Mouse (Mus musculus) NIH3T3 (cell line): ENCODE measurements at regions not wholly inside any gene's neighbourhood (a gene's known extent, or its start where the extent isn't known, plus 50 kb on each side); places are given as distances from the start of the nearest gene placed in this dataset.

Source experiments
- DNase-seq: peaks from one replicate; pipeline ENCODE4 v3.0.0-alpha.2; 2012; ENCODE audit warnings: low read depth

DNA sequence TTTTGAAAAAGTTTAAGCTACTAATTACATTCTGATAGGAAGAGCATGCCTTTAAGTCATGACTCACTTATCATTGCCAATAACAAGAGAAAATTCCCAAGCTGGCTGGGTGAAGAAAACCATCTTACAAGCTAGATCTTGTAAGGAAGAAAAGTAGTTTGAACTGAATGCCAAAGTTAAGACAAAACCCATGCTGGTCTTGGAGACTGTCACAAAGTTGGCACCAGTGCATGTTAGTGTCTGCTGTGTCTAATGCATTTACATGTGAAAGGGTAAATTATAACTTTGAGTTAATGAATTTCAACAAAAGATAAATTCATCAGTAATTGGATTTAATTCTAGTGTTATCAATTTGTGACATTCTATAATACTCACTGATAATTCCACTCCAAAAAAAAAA is 533.6 kb upstream of the Fam241a start:
- no peak for DNase-seq

- DNase-seq = no peak
Measured at GRCm38 (mm10) chr3:128415568-128415967, 519.4 kb upstream of the Fam241a start.

GRCm38 (mm10) chr3:128413481-128413880 is 517.4 kb upstream of the Fam241a start:
- DNase-seq = no peak

GRCm38 (mm10) chr3:128412157-128412556 is 516.0 kb upstream of the Fam241a start:
- DNase-seq = no peak

GRCm38 (mm10) chr3:128394805-128395204 is 498.7 kb upstream of the Fam241a start:
- no peak for DNase-seq

DNA sequence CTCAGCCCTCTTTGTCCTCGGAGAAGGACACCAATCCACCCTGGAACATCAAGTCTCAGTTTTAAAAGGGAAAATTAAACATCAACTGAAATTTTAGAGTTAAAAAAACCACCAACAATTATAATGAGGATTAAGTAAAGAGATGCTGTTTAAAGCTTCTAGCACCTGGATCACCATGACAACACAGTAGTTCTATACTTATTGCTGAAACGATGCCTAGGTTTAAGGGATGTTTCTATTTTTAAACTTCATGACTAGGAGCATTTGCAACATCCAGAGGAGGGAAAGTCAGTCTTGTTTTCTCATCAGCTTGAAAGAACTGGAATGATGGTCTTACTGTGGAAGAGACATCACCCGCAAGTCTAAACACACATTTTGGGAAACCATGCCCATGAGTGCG is 484.5 kb upstream of the Fam241a start:
- no peak for DNase-seq

GRCm38 (mm10) chr3:128369521-128370127 is 473.5 kb upstream of the Fam241a start:
- no peak for DNase-seq

DNA sequence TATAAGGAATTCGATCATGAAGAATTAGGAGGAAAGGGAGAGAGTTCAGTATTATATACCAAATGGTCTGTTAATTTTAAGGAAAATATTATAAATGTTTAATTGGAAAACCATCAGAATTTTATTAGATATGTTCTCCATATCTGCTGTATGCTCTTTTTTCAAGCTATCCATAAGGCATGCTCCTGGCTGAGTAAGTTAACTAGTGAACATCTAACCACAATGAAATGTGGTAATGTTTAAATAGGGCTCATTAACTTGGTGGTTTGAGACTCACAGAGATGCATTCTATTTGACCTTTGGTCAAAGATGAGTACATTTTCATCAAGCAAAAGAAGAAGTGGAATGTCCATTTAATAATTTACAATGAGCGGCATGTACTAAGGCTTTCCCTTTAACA is 466.2 kb upstream of the Fam241a start:
- DNase-seq = no peak

- DNase-seq = peak; percentile 71
Measured at GRCm38 (mm10) chr3:128349123-128349522, 453.0 kb upstream of the Fam241a start.

DNA sequence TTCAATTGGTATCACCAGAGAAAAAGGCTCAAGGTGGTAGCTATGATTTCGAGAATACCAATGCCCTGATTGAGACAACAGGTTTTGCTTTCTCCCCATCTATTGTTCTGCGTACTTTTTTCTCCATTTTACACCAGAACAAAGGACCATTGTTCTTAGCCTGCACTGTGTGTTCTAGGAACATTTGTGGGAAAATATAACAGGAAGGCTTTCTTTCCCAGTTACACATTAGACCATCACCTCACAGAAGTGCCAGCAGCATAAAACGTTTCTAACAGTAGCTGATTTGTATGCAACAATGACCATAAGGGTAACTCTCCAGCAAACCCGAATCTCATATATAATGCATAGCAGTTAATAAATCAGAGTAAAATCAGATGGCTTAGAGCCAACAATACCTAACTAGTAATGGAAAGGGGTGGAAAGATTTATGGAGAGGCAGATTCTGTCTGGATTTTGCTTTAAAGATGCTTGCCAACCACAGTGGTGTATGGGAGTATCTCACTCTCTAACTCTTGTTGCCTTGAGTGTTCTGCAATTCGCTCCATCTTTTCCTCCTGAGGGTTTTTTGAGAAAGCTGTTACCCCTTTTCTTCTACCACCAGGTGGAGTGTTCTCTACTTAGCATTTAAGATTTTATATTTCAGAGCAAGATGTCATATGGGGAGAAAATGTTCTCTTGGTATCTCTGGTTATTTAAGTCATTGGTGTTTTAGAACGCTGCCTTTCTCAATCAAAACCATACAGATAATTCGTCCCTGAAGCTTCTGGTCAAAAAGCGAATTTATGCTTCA is 451.9 kb upstream of the Fam241a start:
- DNase-seq = no peak

DNA sequence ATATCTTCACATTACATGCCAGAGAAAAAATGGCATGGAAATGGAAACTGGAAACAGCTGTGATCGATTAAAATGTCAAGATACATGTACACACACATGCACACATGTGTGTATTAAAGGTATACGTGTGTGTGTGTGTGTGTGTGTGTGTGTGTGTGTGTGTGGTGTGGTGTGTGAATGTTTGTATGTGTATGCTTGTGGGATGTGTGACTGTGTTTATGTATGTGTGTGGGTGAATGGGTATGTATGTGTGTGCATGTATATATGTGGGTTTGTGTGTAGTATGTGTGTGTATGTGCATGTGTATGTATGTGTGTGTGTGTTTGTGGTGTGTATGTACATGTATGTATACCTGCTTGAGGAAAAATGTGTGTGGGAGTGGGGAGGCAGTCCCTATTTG is 441.4 kb upstream of the Fam241a start:
- DNase-seq = no peak

DNA sequence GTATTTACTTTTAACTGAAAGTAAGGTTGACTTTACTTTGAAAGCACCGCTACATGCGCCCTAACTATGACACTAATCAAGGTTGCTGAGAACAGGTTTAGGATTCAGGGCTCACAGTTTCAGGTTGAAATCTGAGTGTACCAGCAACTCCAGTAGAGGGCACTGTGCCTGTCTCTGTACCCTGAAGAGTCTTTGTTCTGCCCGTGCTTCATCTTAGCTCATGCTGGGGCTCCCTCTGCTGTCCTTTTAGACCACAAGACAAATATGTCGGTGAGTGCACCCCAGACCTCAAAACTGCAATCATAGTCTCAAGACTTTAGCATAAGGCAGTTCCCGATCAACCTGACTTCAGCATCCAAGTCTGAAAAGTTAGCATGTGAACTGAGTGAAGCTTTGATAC is 440.9 kb upstream of the Fam241a start:
- peak; percentile 75 for DNase-seq

- DNase-seq = no peak
Measured at GRCm38 (mm10) chr3:128327677-128328076, 431.6 kb upstream of the Fam241a start.

DNA sequence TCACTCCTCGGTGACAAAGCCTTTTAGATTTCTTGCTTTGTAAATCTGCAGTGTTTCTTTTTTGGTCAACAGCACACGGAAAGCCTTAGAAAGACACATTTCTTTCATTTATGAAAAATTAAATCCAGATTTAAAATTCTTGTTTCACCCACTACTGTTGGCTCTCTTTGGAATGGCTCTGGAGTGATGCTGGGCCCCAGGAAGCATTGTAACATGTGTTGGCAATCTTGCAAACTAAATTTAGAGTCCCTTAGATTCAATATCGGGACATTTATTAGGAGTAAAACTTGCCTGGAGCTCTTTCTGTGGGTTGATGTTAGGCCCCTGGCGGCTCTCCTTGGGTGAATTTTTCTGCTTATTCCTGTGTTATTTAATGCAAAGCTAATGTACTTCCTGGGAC is 405.2 kb upstream of the Fam241a start:
- no peak for DNase-seq

DNA sequence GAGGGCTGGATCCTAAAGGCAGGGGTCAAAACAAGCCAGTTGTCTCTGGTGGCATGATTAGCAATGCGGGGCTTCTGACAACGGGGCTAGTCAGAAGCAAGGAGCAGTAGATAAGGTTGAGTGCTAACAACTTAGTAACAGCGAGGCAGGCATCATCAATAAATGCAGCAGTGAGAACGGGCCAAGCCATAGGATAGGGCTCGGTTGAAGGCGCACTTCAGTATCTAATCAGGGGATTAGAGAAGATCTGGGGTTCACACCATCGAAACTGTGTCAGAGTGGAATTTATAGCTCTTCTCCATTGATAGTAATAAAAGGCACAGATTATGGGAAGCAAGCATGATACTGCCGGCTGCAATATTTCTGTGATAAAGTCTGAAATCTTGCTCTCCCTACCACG is 402.0 kb upstream of the Fam241a start:
- DNase-seq = no peak

GRCm38 (mm10) chr3:128287846-128288245 is 391.7 kb upstream of the Fam241a start:
- no peak for DNase-seq

- DNase-seq = no peak
Measured at GRCm38 (mm10) chr3:128285214-128285613, 389.1 kb upstream of the Fam241a start.

- DNase-seq = no peak
Measured at GRCm38 (mm10) chr3:128280626-128281025, 384.5 kb upstream of the Fam241a start.

- DNase-seq = no peak
Measured at GRCm38 (mm10) chr3:128270576-128270975, 374.5 kb upstream of the Fam241a start.

GRCm38 (mm10) chr3:128261208-128261607 is 365.1 kb upstream of the Fam241a start:
- no peak for DNase-seq

DNA sequence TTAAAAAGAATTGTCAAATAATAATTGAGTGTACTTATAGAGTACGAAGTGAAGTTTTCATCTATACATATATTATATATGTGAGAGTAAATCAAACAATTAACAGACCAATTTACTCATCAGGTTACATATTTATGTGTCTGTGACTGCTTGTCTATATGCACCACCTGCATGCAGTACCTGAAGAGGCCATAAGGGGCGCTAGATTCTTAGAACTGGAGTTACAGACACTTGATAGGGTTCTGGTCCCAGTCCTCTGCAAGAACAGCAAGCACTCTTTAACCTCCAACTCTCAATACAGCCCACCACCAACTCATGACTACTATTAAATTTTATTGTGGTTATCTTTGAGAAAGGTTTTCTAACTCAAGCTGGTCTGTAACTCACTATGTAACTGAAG is 351.7 kb upstream of the Fam241a start:
- peak; percentile 7 for DNase-seq

DNA sequence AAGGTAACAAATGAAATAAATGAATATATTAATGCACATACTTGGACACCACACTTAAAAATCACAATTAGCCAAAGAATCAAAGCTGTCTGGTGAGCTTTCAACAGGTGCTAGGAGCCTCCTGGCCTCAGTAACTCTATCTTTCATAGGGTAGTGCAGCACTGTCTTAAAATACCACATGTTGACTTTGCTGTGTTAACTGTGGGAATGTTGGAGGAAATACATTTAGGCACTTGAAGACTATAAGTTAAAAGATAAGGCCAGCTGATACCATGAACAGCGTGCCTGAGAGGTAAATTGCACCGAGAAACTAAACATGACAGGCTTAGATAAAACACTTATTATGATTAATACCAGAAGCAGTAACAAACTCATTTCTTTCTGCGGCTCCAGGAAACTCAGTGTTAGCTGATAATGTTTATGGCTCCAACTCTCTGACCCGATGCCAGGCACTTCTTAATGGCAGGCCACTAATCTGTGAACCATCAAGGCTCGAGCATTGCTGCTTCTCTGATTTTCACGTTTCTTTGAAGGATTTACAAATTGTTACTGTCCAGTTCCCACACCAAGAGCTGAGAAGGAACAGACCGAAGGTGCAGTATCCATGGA is 343.8 kb upstream of the Fam241a start:
- DNase-seq = no peak

DNA sequence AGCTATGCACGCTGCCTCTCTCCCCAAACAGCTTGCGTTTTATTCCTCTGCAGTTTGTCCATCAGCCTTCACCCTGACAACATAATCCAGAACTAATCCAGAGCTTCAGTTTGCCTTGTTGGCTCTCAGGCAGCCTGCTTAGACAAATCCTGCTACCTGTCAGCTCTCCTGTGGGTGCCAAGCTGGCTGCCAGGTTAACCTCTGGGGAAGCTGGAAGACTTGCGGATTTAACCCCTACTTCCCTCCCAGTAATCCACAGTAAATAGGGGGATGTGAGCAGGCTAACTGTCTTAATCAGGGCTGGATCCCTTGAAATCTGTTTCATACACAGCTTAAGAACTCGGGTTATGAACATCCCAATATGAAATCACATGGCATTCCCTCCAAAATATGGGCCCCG is 334.3 kb upstream of the Fam241a start:
- no peak for DNase-seq
